Mouse (Mus musculus) forebrain, embryonic 12.5 days (tissue): ENCODE measurements around the gene Adtrp. TPM values are rescaled to one million over a fixed set of nuclear protein-coding genes. Genes with fewer than 3 reads are reported as not detected.
A peak's percentile ranks its signal among the peaks of the same experiment; 100 is the strongest.

Experiments
- ATAC-seq: fragments of 200-750 bp; cut with Nextera tagmentation; 2 replicates; pipeline ENCODE4 v1.8.0; 2017; ENCODE audit warnings: moderate TSS enrichment; ENCODE audit not compliant: low FRiP score
- H3K27ac ChIP-seq: fragments of 300-500 bp; sonication (generic); 2 replicates; pipeline ENCODE4 v1.5.1; 2016; ENCODE audit warnings: mild to moderate bottlenecking
- H3K27me3 ChIP-seq: fragments of 300-500 bp; sonication (generic); 2 replicates; pipeline ENCODE4 v1.6.1; 2016; ENCODE audit warnings: mild to moderate bottlenecking
- H3K36me3 ChIP-seq: fragments of 300-500 bp; sonication (generic); replicated peaks from 2 replicates; pipeline ENCODE4 v1.6.1; 2016; ENCODE audit warnings: mild to moderate bottlenecking
- H3K4me1 ChIP-seq: fragments of 300-500 bp; sonication (generic); 2 replicates; pipeline ENCODE4 v1.6.1; 2016
- H3K4me2 ChIP-seq: fragments of 300-500 bp; sonication (generic); 2 replicates; pipeline ENCODE4 v1.6.1; 2016; ENCODE audit warnings: mild to moderate bottlenecking, moderate library complexity
- H3K4me3 ChIP-seq: fragments of 300-500 bp; sonication (generic); replicated peaks from 2 replicates; pipeline ENCODE4 v1.5.1; 2016; ENCODE audit warnings: mild to moderate bottlenecking
- H3K9ac ChIP-seq: fragments of 300-500 bp; sonication (generic); 2 replicates; pipeline ENCODE4 v1.6.1; 2016; ENCODE audit warnings: mild to moderate bottlenecking
- H3K9me3 ChIP-seq: fragments of 300-500 bp; sonication (generic); 2 replicates; pipeline ENCODE4 v1.6.1; 2016
- WGBS: fragments of 180-500 bp; shearing (Covaris S2); methylation state at CpG from one replicate; pipeline ENCODE4 v1.1.7; 2016; 5-methylcytosine and 5-hydroxymethylcytosine counted together
- polyA plus RNA-seq: library from polyadenylated mRNA; unstranded; fragments of >200 nt; fragmentation: Nextera tagmentation; extraction: Ambion mirVana; gene quantifications from 2 replicates; pipeline ENCODE4 v1.2.1, GENCODE M21; 2016

Gene Adtrp
- polyA plus RNA-seq, 1 experiment from 2014 or later, result 0.24 TPM

DNA sequence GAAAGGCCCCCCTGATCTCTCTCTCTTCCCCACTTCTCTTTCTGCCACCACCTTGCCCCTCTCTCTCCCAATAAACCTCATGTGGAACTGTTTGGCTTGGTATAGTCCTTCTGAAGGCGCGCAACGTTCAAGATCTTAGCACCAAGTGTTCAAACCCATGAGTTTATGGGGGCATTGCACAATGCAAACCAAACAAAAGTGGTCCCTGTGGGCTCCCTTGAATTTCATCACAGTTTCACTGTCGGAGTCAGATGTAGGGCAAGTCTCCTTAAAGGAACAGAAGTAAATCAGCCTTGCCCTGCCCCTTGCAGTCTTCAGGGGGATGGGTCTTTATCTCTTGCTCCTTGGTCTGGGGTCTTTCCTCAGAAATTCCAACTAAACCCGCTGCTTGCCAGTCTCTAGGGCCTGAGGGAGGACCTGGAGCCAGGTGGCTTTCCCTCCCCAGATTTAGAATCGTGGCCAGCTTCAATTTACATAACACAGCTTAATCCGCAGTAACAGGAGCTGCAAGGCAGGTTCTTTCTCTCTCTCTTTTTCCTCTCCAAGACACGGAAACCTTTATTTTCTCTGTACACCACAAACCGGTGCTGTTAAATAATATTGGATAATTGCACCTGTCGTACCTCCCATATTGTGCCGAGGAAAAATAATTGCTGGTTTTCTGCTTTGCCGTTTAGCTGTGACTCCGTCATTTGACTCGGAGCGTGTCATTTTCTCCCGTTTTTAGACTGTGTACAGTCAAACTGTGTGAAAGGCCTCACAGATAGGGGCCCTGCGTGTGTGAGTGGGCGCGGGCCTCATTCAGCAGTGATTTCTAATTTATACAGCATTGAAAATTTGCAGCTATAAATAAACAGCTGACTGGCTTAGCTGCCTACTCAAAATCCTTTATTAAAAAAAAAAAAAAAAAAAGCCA lies 88.7 kb downstream of the Adtrp start:
- Histone ChIP-seq H3K4me3 (no peak overlapping the region), H3K9me3 (no peaks in the 10 kb centered on the region), H3K27ac (peak overlapping the region; percentile 50), H3K36me3 (no peaks in the 10 kb centered on the region), H3K27me3 (no peaks in the 10 kb centered on the region), H3K9ac (no peak overlapping the region), H3K4me2 (peak overlapping the region; percentile 31), H3K4me1 (peaks cover 24% of the 10 kb centered on the region)
- ATAC-seq, result peak; percentile 75; the same call in 1 of the 2 replicates
- 29% methylated on average over 19 of the region's 19 CpGs for WGBS

DNA sequence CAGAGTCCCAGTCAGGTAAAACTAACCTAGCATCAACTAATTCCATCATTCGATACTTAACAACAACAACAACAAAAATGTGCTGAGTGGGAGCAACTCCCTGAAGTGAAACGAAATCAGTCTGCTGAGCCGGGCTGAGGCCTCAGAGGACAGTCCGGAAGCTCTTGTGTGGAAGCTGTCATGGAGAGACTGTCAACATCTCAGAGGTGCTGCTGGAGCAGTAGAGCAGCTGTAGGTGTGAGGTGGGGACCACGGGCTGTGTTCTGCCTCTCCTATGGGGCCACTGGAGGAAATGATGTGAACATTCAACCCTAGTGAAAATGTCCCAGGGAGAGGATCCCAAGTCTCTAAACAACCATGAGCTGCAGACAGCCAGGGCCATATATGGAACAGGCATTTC lies 94.4 kb downstream of the Adtrp start:
- no peak overlapping the region for H3K4me2 ChIP-seq
- no peaks in the 10 kb centered on the region for H3K36me3 ChIP-seq
- H3K9me3 ChIP-seq, result no peaks in the 10 kb centered on the region
- ATAC-seq, result no peak
- no peak overlapping the region for H3K27ac ChIP-seq
- WGBS, result 92% methylated on average over 5 of the region's 5 CpGs
- H3K4me3 ChIP-seq, result no peak overlapping the region
- H3K4me1 ChIP-seq, result peaks cover under 1% of the 10 kb centered on the region; the same call in 1 of the 2 replicates
- H3K27me3 ChIP-seq, result no peaks in the 10 kb centered on the region
- H3K9ac ChIP-seq, result no peak overlapping the region

DNA sequence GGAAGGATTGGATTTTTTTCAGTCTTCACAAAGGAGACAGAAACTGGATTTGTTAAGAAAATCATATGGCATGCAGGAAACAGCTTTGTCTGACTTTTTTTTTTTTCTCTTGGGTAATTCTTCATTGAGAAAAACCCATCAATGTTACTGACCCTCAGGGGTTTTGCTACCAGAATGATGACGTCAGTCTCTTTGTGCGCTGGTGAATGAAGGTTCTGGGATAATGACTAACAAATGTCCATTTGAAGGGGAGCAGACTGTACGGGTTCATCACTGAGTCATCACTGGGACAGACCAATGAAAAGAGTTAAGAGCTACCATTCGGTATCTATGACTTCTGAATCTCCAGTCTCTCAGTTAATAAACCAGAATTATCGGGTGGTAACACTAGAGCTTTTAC lies 97.0 kb downstream of the Adtrp start:
- ATAC-seq, result no peak

DNA sequence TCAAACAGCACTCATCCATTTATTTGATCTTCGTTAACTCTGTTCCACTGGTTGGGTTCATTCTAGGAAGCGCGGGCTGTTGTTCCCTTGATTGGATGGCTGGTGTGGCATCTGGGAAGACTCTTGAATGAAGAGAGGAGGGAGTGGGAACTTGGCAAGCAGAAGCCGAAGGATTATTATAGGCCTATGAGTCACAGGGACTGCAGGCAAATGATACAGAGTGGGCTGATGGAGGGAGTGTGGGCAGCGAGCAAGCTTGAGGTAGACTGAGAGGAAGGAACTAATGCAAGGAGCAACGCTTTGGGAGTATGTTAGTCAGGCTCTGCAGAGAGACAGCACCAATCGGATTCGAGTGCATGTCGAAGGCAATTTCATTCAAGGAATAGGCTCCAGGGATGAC lies 98.6 kb downstream of the Adtrp start:
- Histone ChIP-seq H3K9me3 (no peaks in the 10 kb centered on the region), H3K4me1 (peaks cover 7% of the 10 kb centered on the region; the same call in 1 of the 2 replicates), H3K27ac (no peak overlapping the region), H3K36me3 (no peaks in the 10 kb centered on the region), H3K27me3 (no peaks in the 10 kb centered on the region), H3K4me2 (no peak overlapping the region), H3K4me3 (no peak overlapping the region), H3K9ac (no peak overlapping the region)
- WGBS, result 83% methylated on average over 9 of the region's 9 CpGs
- no peak for ATAC-seq

More for the DNA sequence above, 97.0 kb downstream of the Adtrp start:
- H3K4me1 ChIP-seq, result peaks cover 7% of the 10 kb centered on the region; the same call in 1 of the 2 replicates
- H3K9ac ChIP-seq, result no peak overlapping the region
- WGBS, result 55% methylated on average over 5 of the region's 5 CpGs
- no peak overlapping the region for H3K4me2 ChIP-seq
- no peak overlapping the region for H3K27ac ChIP-seq
- H3K4me3 ChIP-seq, result no peak overlapping the region
- no peaks in the 10 kb centered on the region for H3K27me3 ChIP-seq
- no peaks in the 10 kb centered on the region for H3K9me3 ChIP-seq
- H3K36me3 ChIP-seq, result no peaks in the 10 kb centered on the region

DNA sequence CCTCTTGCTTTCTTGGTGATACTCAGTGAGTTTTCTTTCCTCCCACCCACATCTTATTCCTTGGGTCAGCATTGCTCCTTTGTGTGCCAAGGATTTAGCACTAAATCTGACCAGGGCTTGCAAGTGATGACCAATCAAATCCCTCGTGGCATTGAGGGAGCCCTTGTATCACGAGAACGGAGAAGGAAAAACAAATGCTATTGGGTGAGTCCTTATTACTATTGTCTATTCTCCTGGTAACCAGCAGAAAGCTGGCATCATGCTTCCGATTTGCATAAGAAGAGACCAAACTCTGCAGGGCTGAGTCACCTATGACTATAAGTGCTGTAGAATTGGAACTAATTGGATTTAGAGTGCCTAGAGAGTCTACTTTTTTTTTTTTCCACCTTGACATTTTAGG lies 99.8 kb downstream of the Adtrp start:
- no peak overlapping the region for H3K9ac ChIP-seq
- H3K4me1 ChIP-seq, result peaks cover 7% of the 10 kb centered on the region; the same call in 1 of the 2 replicates
- H3K4me3 ChIP-seq, result no peak overlapping the region
- no peak overlapping the region for H3K4me2 ChIP-seq
- peak; percentile 23; the same call in 1 of the 2 replicates for ATAC-seq
- H3K27me3 ChIP-seq, result no peaks in the 10 kb centered on the region
- no peak overlapping the region for H3K27ac ChIP-seq
- WGBS, result 44% methylated on average over 4 of the region's 4 CpGs
- H3K9me3 ChIP-seq, result no peaks in the 10 kb centered on the region
- H3K36me3 ChIP-seq, result no peaks in the 10 kb centered on the region

DNA sequence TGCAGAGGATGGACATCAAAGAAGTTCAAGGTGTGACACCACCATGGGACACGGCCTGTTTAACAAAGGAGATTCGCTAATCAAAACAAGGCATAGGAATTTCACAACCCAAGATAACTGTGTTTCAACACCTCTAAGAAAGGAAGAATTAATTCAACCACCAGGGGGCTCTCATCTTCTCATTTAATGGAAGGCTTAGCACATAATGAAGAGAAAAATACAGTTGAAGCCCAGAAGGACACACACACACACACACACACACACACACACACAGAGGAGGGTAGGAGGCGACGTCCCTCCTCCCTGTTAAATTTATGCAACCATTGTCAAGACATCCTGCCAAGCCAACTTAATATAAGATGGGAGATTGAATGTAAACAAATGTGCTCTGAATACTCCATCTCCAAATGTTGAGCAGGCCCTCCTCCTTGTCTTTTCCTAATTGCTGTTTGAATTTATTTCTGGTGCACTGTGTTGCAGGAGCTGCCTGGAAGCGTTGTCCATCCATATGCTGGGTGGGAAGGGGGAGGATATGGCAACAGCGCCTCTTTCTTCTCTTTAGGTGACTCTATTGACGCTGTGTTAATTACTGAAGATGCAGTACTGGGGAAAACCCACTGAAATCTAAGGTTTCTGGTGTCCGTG lies 100.4 kb downstream of the Adtrp start:
- Histone ChIP-seq H3K4me2 (no peak overlapping the region), H3K27me3 (no peaks in the 10 kb centered on the region), H3K36me3 (no peaks in the 10 kb centered on the region), H3K27ac (no peak overlapping the region), H3K4me1 (peaks cover 7% of the 10 kb centered on the region; the same call in 1 of the 2 replicates), H3K9ac (no peak overlapping the region), H3K4me3 (no peak overlapping the region), H3K9me3 (no peaks in the 10 kb centered on the region)
- WGBS, result 58% methylated on average over 8 of the region's 8 CpGs
- peak; percentile 39; the same call in 1 of the 2 replicates for ATAC-seq

DNA sequence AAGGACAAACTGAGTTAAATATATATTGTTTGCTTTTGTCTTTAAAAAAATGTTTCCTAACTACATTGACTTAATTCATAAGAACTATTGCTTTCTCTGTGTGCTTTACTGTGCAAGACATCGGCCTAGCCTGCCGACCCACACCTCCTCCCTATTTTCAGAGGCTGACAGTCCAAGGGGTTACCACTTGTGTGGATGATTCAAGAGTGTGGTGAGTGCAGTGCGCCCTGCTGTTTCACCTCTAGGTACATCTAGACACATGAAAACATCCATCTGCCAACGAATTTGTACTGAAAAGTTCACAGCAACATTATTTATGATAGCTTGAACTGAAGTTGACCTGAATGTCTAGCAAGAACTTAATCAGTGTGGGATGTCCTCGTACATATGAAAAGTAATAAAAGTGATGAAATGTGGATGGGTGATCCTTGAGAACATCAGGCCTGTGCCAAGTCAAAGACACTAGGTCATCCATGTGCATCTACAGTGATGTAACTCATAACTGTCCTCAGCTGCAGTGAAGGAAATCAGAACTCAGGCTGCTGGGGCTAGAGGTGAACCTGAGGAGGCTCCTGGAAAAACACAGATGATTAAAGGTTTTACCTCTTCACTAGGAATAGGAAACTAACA lies 106.9 kb downstream of the Adtrp start:
- ATAC-seq, result no peak

DNA sequence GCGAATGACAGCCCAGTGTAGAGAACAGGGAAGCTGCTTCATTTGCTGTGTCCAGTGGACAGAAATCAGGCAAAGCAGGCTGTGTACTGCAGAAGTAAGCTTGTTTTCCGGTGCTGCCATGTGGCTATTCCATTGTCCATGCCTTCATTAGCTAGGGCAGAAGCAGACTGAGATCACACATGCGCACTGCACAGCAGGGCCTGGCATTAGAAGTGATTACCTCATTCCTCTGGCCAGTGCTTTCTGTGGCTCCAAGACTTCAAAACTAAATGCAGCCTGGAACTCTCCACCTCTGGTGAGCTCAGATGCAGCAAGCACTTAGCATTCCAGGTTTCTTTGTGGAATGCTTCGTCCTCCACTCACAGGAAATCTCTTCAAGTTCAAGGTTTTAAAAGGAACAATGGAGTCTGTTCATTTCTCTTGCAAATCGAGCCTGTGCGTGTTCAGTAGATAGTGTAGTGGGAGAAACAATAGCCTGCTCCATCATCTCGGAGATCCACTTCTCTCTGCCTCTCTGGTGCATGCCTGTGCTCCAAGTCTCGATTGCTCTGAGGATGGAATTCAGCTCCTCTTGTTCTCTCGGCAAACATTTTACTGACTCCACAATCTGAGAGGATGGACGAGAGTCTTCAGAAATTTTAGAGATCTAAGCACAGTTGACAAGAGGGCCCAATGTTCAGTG lies 109.7 kb downstream of the Adtrp start:
- H3K9ac ChIP-seq, result no peak overlapping the region
- ATAC-seq, result peak; percentile 76; the same call in 1 of the 2 replicates
- no peaks in the 10 kb centered on the region for H3K9me3 ChIP-seq
- no peaks in the 10 kb centered on the region for H3K27me3 ChIP-seq
- no peaks in the 10 kb centered on the region for H3K36me3 ChIP-seq
- no peak overlapping the region for H3K4me3 ChIP-seq
- 43% methylated on average over 10 of the region's 10 CpGs for WGBS
- peaks cover 9% of the 10 kb centered on the region for H3K4me1 ChIP-seq
- H3K27ac ChIP-seq, result 0 out of 2 replicates have a peak overlapping the region, but pooled peaks have one; percentile 14
- H3K4me2 ChIP-seq, result no peak overlapping the region

More for the DNA sequence above, 106.9 kb downstream of the Adtrp start:
- peaks cover 9% of the 10 kb centered on the region for H3K4me1 ChIP-seq
- H3K27ac ChIP-seq, result no peak overlapping the region
- no peak overlapping the region for H3K4me3 ChIP-seq
- no peak overlapping the region for H3K4me2 ChIP-seq
- WGBS, result 84% methylated on average over 5 of the region's 5 CpGs
- no peaks in the 10 kb centered on the region for H3K9me3 ChIP-seq
- H3K36me3 ChIP-seq, result no peaks in the 10 kb centered on the region
- no peak overlapping the region for H3K9ac ChIP-seq
- no peaks in the 10 kb centered on the region for H3K27me3 ChIP-seq

DNA sequence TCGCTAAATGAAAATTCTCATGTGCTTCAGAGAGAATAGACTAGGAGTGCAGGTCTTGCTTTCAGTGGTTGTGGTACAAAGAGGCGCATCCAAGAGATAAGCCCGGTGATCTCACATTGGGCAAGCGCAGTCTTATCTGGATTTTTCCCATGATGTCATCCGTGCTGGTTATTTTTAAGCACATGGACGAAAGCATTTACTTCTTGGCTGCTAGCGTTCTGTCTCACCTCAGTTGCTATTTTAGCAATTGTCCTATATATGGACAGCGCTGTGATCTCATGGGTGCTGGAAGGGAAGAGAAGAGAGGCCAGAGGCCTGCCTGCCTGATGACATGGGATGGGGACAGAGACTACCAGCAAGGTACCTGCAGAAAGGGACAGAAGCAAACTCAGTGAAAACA lies 117.8 kb downstream of the Adtrp start:
- H3K4me3 ChIP-seq, result no peak overlapping the region
- WGBS, result 89% methylated on average over 8 of the region's 8 CpGs
- no peak overlapping the region for H3K27ac ChIP-seq
- no peaks in the 10 kb centered on the region for H3K4me1 ChIP-seq
- no peaks in the 10 kb centered on the region for H3K27me3 ChIP-seq
- H3K36me3 ChIP-seq, result no peaks in the 10 kb centered on the region
- no peak overlapping the region for H3K9ac ChIP-seq
- H3K9me3 ChIP-seq, result no peaks in the 10 kb centered on the region
- no peak for ATAC-seq
- no peak overlapping the region for H3K4me2 ChIP-seq

DNA sequence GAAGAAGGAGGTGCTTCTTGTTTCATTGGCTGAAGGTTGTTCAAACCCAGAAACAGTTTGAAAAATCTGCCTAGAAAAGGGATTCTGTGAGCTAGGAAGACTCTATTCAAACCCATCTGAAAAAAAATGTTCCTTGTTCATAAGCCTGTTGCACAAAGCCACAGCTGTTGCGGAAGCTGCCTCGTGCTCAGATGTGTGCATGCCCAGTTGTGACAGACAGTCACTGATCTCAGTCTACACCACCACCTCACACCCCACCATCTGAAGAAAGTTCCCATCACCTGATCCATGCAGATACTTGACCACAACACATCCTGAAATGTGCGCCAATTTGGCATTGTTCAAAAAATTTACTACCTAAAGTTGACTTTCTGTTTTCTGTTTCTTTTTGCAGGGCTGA lies 119.7 kb downstream of the Adtrp start:
- H3K9ac ChIP-seq, result no peak overlapping the region

DNA sequence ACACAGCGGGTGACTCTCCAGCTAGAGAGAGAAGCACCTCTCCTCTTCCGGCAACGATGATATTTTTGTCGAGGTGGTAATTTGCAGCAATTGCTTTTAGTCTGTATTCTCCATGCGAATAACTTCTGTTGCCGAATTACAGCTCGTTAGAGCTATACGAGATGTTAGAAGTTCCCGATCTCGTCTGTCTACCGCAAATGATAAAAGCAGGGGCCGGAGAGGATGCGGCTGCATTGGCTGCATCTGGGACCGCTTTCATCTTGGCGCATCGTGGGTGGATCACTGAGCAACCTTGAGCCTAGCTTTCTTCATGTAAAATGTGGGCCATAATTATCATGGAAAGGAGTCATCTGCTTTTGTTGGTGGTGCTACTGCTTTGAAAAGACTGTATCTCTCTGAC lies 128.2 kb downstream of the Adtrp start:
- Histone ChIP-seq H3K9me3 (no peaks in the 10 kb centered on the region), H3K4me2 (no peak overlapping the region), H3K4me3 (no peak overlapping the region), H3K4me1 (no peaks in the 10 kb centered on the region), H3K36me3 (no peaks in the 10 kb centered on the region), H3K9ac (no peak overlapping the region), H3K27ac (no peak overlapping the region), H3K27me3 (no peaks in the 10 kb centered on the region)
- no peak for ATAC-seq
- 78% methylated on average over 16 of the region's 16 CpGs for WGBS

More for the DNA sequence above, 119.7 kb downstream of the Adtrp start:
- H3K9me3 ChIP-seq, result no peaks in the 10 kb centered on the region
- no peak overlapping the region for H3K4me3 ChIP-seq
- WGBS, result 81% methylated on average over 3 of the region's 3 CpGs
- no peaks in the 10 kb centered on the region for H3K4me1 ChIP-seq
- ATAC-seq, result no peak
- H3K27me3 ChIP-seq, result no peaks in the 10 kb centered on the region
- H3K4me2 ChIP-seq, result no peak overlapping the region
- H3K36me3 ChIP-seq, result no peaks in the 10 kb centered on the region
- H3K27ac ChIP-seq, result no peak overlapping the region

DNA sequence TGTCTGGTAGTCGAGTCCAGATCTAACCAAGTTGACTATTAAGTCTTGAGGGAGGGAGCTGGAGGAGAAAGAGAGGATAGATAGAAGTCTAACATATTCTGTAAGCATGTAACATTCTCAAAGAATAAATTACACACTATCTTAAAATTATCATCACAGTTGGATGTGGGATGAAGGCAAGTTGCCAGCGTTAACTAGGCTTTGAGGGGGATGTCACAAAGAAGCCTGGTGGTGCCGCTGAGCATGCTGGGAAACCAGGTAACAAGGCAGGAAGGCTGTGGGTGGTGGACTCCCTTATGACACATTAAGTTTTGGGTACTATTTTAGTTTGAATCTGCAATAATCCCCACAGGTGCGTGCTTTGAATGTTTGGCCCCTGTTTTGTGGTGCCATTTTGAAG lies 129.4 kb downstream of the Adtrp start:
- H3K27ac ChIP-seq, result no peak overlapping the region
- no peak for ATAC-seq
- no peak overlapping the region for H3K9ac ChIP-seq
- H3K4me3 ChIP-seq, result no peak overlapping the region
- H3K4me1 ChIP-seq, result no peaks in the 10 kb centered on the region
- H3K4me2 ChIP-seq, result no peak overlapping the region
- 88% methylated on average over 4 of the region's 4 CpGs for WGBS
- no peaks in the 10 kb centered on the region for H3K27me3 ChIP-seq
- H3K36me3 ChIP-seq, result no peaks in the 10 kb centered on the region
- no peaks in the 10 kb centered on the region for H3K9me3 ChIP-seq
